Mouse (Mus musculus): Measurements from ENCODE around the gene Gphn. TPM values are rescaled to one million over a fixed set of nuclear protein-coding genes. Genes with fewer than 3 reads are reported as not detected.

The Gphn gene
- total and polyA plus RNA-seq, 3 experiments: 13.9 to 22.4 (median 18.2) TPM

DNA sequence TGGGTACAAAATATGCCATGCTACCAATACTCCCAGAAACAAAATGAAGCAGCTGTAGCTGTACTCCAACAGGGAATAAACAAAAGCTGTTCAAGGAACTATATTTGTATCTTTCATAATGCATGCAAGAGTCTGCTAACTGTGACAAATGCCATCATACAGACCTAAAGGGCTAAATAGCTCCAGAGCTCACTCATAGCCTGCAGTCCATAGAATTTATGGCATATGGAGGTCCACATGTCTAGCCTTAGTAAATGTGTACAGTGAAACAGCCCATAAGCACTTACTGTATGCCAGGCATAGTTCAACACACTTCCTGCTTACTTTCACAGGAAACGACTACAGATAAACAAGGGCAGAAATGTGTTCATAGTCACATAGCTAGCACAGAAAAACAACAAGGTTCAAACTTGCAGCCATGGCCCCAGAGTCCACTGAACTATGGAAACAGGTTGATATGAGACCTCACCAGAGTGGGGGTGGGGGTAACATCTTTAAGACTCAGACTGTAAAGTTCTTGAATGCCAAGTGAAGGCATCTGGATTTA lies 459.6 kb downstream of the Gphn start:
- no peaks in the 10 kb centered on the region for H3K79me2 ChIP-seq (replicated peaks; ENCODE audit: control insufficient read depth, extremely low read depth, insufficient read depth, poor library complexity, severe bottlenecking)
- H3K27me3 ChIP-seq (replicated peaks): no peaks in the 10 kb centered on the region
- dilution Hi-C loops (cut with MboI; ENCODE audit: extremely low pct_ligation_motif_present, extremely low pct_unique_long_range_greater_than_20kb, low sequenced_read_pairs) (no loop called here), in situ Hi-C loops (cut with MboI; ENCODE audit: low pct_ligation_motif_present, low pct_unique_long_range_greater_than_20kb, low sequenced_read_pairs) (no loop called here)
- peaks cover 0 to 2% of the 10 kb centered on the region in 2 experiments for H3K36me3 ChIP-seq (replicated peaks in 1 of 2; ENCODE audit: control insufficient read depth in 1 of 2, insufficient read depth in 1 of 2, low read length in 1 of 2)
- no peak overlapping the region for H3K4me2 ChIP-seq (ENCODE audit: insufficient read depth, low read depth, poor library complexity, severe bottlenecking)
- H3K9ac ChIP-seq (ENCODE audit: insufficient read depth, low read depth): no peak overlapping the region
- H3K4me3 ChIP-seq (replicated peaks in 1 of 3; ENCODE audit: low read depth in 2 of 3, low read length in 2 of 3, poor library complexity in 1 of 3): no peak overlapping the region
- no peaks in the 10 kb centered on the region for H3K9me3 ChIP-seq (replicated peaks; ENCODE audit: low read length)
- H3K4me1 ChIP-seq (ENCODE audit: control insufficient read depth in 1 of 2, insufficient read depth in 2 of 2): peaks cover 0 to 11% of the 10 kb centered on the region in 2 experiments; a peak in 2 of 4 replicates
- no peak for TF ChIP-seq USF2 (conservative IDR thresholded peaks at IDR 0.05; ENCODE audit: low read depth, low read length)
- no peak for TF ChIP-seq RCOR1 (conservative IDR thresholded peaks at IDR 0.05; ENCODE audit: low read depth, low read length)
- no peak for TF ChIP-seq TBP (conservative IDR thresholded peaks at IDR 0.05; ENCODE audit: low read depth, low read length)
- TF ChIP-seq JUN (IDR thresholded peaks at IDR 0.05; ENCODE audit: insufficient read depth, low read depth, low read length): no peak
- no peak for TF ChIP-seq EP300 (IDR thresholded peaks at IDR 0.05; ENCODE audit: low read length)
- TF ChIP-seq MAX (IDR thresholded peaks at IDR 0.05; ENCODE audit: low read length): no peak
- TF ChIP-seq ZNF384 (IDR thresholded peaks at IDR 0.05; ENCODE audit: low read depth, low read length): no peak
- no peak for TF ChIP-seq MEF2A (IDR thresholded peaks at IDR 0.05; ENCODE audit: borderline replicate concordance, low read depth, low read length)
- no peak for TF ChIP-seq CHD1 (IDR thresholded peaks at IDR 0.05; ENCODE audit: low read depth, low read length)
- no peak for TF ChIP-seq CTCF (conservative IDR thresholded peaks at IDR 0.05 in 1 of 2, IDR thresholded peaks at IDR 0.05 in 1 of 2; ENCODE audit: low read depth in 2 of 2, low read length in 2 of 2)
- no peak for DNase-seq (ENCODE audit: extremely low read depth)
- no peak overlapping the region for H3K27ac ChIP-seq (ENCODE audit: insufficient read depth, low read depth)

- Histone ChIP-seq H3K9ac (ENCODE audit: insufficient read depth, low read depth) (no peak overlapping the region), H3K4me1 (ENCODE audit: control insufficient read depth in 1 of 2, insufficient read depth in 2 of 2) (no peaks in the 10 kb centered on the region), H3K27ac (ENCODE audit: insufficient read depth, low read depth) (no peak overlapping the region), H3K36me3 (replicated peaks in 1 of 2; ENCODE audit: control insufficient read depth in 1 of 2, insufficient read depth in 1 of 2, low read length in 1 of 2) (no peaks in the 10 kb centered on the region), H3K4me3 (replicated peaks in 1 of 3; ENCODE audit: low read depth in 2 of 3, low read length in 2 of 3, poor library complexity in 1 of 3) (no peak overlapping the region), H3K27me3 (replicated peaks) (no peaks in the 10 kb centered on the region), H3K79me2 (replicated peaks; ENCODE audit: control insufficient read depth, extremely low read depth, insufficient read depth, poor library complexity, severe bottlenecking) (no peaks in the 10 kb centered on the region), H3K9me3 (replicated peaks; ENCODE audit: low read length) (no peaks in the 10 kb centered on the region), H3K4me2 (ENCODE audit: insufficient read depth, low read depth, poor library complexity, severe bottlenecking) (no peak overlapping the region)
- in situ Hi-C loops (cut with MboI; ENCODE audit: low pct_ligation_motif_present, low pct_unique_long_range_greater_than_20kb, low sequenced_read_pairs) (no loop called here), dilution Hi-C loops (cut with MboI; ENCODE audit: extremely low pct_ligation_motif_present, extremely low pct_unique_long_range_greater_than_20kb, low sequenced_read_pairs) (no loop called here)
- TF ChIP-seq KAT2A (IDR thresholded peaks at IDR 0.05; ENCODE audit: insufficient replicate concordance, low read length) (no peak), MYC (IDR thresholded peaks at IDR 0.05; ENCODE audit: low read depth, low read length) (no peak), TBP (conservative IDR thresholded peaks at IDR 0.05; ENCODE audit: low read depth, low read length) (no peak), ETS1 (conservative IDR thresholded peaks at IDR 0.05; ENCODE audit: low read depth, low read length) (no peak)
- DNase-seq (ENCODE audit: extremely low read depth): no peak
These were observed 462.7 kb downstream of the Gphn start for GRCm38 (mm10) chr12:78688876-78689275.

- TF ChIP-seq ELF1 (IDR thresholded peaks at IDR 0.05; ENCODE audit: low read depth, low read length): no peak
- peak; percentile 26; the same call in 1 of the 2 replicates for TF ChIP-seq ZNF384 (IDR thresholded peaks at IDR 0.05; ENCODE audit: low read depth, low read length)
- DNase-seq (ENCODE audit: extremely low read depth): no peak
- Histone ChIP-seq H3K4me1 (ENCODE audit: control insufficient read depth in 1 of 2, insufficient read depth in 2 of 2) (no peaks in the 10 kb centered on the region), H3K9ac (ENCODE audit: insufficient read depth, low read depth) (no peak within 1 kb of the TSS), H3K4me2 (ENCODE audit: insufficient read depth, low read depth, poor library complexity, severe bottlenecking) (no peak within 1 kb of the TSS), H3K36me3 (replicated peaks in 1 of 2; ENCODE audit: control insufficient read depth in 1 of 2, insufficient read depth in 1 of 2, low read length in 1 of 2) (no peaks in the 10 kb centered on the region), H3K9me3 (replicated peaks; ENCODE audit: low read length) (no peaks in the 10 kb centered on the region), H3K27ac (ENCODE audit: insufficient read depth, low read depth) (no peak within 1 kb of the TSS), H3K4me3 (replicated peaks in 1 of 3; ENCODE audit: low read depth in 2 of 3, low read length in 2 of 3, poor library complexity in 1 of 3) (no peak within 1 kb of the TSS), H3K27me3 (replicated peaks) (no peaks in the 10 kb centered on the region), H3K79me2 (replicated peaks; ENCODE audit: control insufficient read depth, extremely low read depth, insufficient read depth, poor library complexity, severe bottlenecking) (no peaks in the 10 kb centered on the region)
- dilution Hi-C loops (cut with MboI; ENCODE audit: extremely low pct_ligation_motif_present, extremely low pct_unique_long_range_greater_than_20kb, low sequenced_read_pairs): no loop called here
- in situ Hi-C loops (cut with MboI; ENCODE audit: low pct_ligation_motif_present, low pct_unique_long_range_greater_than_20kb, low sequenced_read_pairs): no loop called here
These were observed 465.1 kb downstream of the Gphn start, which contains the start of gene Fam71d for GRCm38 (mm10) chr12:78691325-78691724. Fam71d (plus strand) TSS chr12:78691535.
